Comparison of ENCODE assay signal across 17 mouse cellular contexts in the genomic region with DNA sequence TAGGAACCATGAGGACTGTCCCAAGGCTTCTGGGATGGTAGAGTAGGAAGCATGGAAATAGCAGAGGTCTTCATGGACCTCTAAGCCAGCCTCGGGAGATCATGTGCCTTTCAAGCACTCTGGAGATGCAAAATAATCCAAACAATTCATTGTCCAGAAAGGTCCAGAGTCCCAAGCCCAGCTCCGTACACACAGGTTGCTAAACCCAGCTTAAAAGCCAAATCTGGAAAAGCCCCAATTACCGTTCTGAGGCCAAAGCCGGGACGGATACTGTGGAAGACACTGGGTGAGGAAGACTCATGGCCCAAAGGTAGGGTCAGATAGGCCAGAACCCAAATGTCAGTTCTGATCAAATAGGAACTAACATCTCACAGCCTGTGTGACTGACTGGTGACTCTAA. TPM values are rescaled to one million over a fixed set of nuclear protein-coding genes. Genes with fewer than 3 reads are reported as not detected.
DNase-seq lines count a peak whose midpoint lies in the region; ATAC-seq lines count a peak whose summit lies in the region.
"Had no signal": no experiment of that assay in that cellular context is flagged by ENCODE, and none has a peak within 500 bp of the region (broad histone marks: within the 10 kb centered on the region; RNA-seq: fewer than 3 reads in every experiment).

No protein-coding gene starts in this region.

- no peak for DNase-seq in heart, embryonic 10.5 days (ENCODE audit: low spot score)
- no peak for DNase-seq in heart, postnatal 4 days
- peak; percentile 74 for DNase-seq in kidney, adult 9 months
- DNase-seq in kidney, postnatal 4 days, result no peak
- no peak for DNase-seq in forebrain, embryonic 14.5 days (ENCODE audit: low spot score)
- DNase-seq in left cerebral cortex, adult 9 months (ENCODE audit: low spot score in 2 of 2), result no peak
- DNase-seq in heart, adult 9 months (ENCODE audit: low spot score in 2 of 2), result no peak
- DNase-seq: adrenal gland, adult 8-10 months; cerebellum, adult 8-10 months; gastrocnemius, adult 2 months; heart, adult 18-20 months; liver, embryonic 13.5 days; lung, postnatal 14 days; thymus, postnatal 4 days had no signal

- H3K36me3 ChIP-seq in heart, embryonic 10.5 days, result no peaks in the 10 kb centered on the region
- H3K36me3 ChIP-seq in forebrain, embryonic 14.5 days (ENCODE audit: control insufficient read depth, insufficient read depth, low read length), result no peaks in the 10 kb centered on the region
- no peaks in the 10 kb centered on the region for H3K36me3 ChIP-seq in limb, embryonic 13.5 days
- H3K36me3 ChIP-seq: hindbrain, embryonic 15.5 days; liver, embryonic 13.5 days had no signal

- H3K4me1 ChIP-seq in heart, embryonic 10.5 days, result peaks cover 100% of the 10 kb centered on the region
- H3K4me1 ChIP-seq in forebrain, embryonic 14.5 days (ENCODE audit: control insufficient read depth, insufficient read depth, low read length), result peaks cover 52% of the 10 kb centered on the region
- H3K4me1 ChIP-seq in limb, embryonic 13.5 days, result peaks cover 80% of the 10 kb centered on the region

- peak overlapping the region; percentile 84 for H3K27ac ChIP-seq in heart, embryonic 10.5 days
- 0 out of 2 replicates have a peak overlapping the region, but pooled peaks have one; percentile 63 for H3K27ac ChIP-seq in forebrain, embryonic 14.5 days (ENCODE audit: low read depth, low read length)
- H3K27ac ChIP-seq in limb, embryonic 13.5 days, result peak overlapping the region; percentile 64; the same call in 1 of the 2 replicates
- H3K27ac ChIP-seq: gastrocnemius, adult 2 months; layer of hippocampus, adult 2 months; liver, embryonic 13.5 days had no signal

- no peaks in the 10 kb centered on the region for H3K9me3 ChIP-seq in heart, embryonic 10.5 days
- H3K9me3 ChIP-seq in forebrain, embryonic 14.5 days (replicated peaks; ENCODE audit: control insufficient read depth, low read length), result no peaks in the 10 kb centered on the region
- H3K9me3 ChIP-seq in limb, embryonic 13.5 days, result no peaks in the 10 kb centered on the region
- H3K9me3 ChIP-seq: hindbrain, embryonic 15.5 days; liver, embryonic 13.5 days had no signal

- H3K4me3 ChIP-seq in heart, embryonic 10.5 days, result no peak overlapping the region
- H3K4me3 ChIP-seq in forebrain, embryonic 14.5 days (ENCODE audit: low read depth, low read length), result no peak overlapping the region
- no peak overlapping the region for H3K4me3 ChIP-seq in limb, embryonic 13.5 days
- H3K4me3 ChIP-seq: gastrocnemius, adult 2 months; hindbrain, embryonic 15.5 days; layer of hippocampus, adult 2 months; liver, embryonic 13.5 days had no signal

- no peak overlapping the region for H3K9ac ChIP-seq in forebrain, embryonic 14.5 days (ENCODE audit: low read length)
- no peak overlapping the region for H3K9ac ChIP-seq in limb, embryonic 13.5 days
- H3K9ac ChIP-seq: hindbrain, embryonic 15.5 days; liver, embryonic 13.5 days had no signal

- no peaks in the 10 kb centered on the region for H3K27me3 ChIP-seq in heart, embryonic 10.5 days (ENCODE audit: insufficient read depth, poor library complexity, severe bottlenecking)
- no peaks in the 10 kb centered on the region for H3K27me3 ChIP-seq in forebrain, embryonic 14.5 days (replicated peaks; ENCODE audit: control insufficient read depth, insufficient read depth, low read length)
- H3K27me3 ChIP-seq in limb, embryonic 13.5 days, result no peaks in the 10 kb centered on the region; the same call in 1 of the 2 replicates
- H3K27me3 ChIP-seq: hindbrain, embryonic 15.5 days; liver, embryonic 13.5 days had no signal

- 77% methylated on average over 5 of the region's 5 CpGs for WGBS in heart, embryonic 10.5 days
- WGBS in forebrain, embryonic 14.5 days, result 83% methylated on average over 5 of the region's 5 CpGs
- WGBS in limb, embryonic 13.5 days, result 47% methylated on average over 5 of the region's 5 CpGs

- ATAC-seq in forebrain, embryonic 14.5 days, result no peak
- ATAC-seq in limb, embryonic 13.5 days (ENCODE audit: low FRiP score, low read depth), result no peak

- no peak overlapping the region for H3K4me2 ChIP-seq in forebrain, embryonic 14.5 days (ENCODE audit: low read length)
- no peak overlapping the region for H3K4me2 ChIP-seq in limb, embryonic 13.5 days (replicated peaks)
- H3K4me2 ChIP-seq: hindbrain, embryonic 15.5 days; liver, embryonic 13.5 days had no signal

RNA-seq across cellular contexts. Expression of gene Spsb4, which starts 36.8 kb away (rescaled TPM):
- 53.5 and 66.5 TPM in 2 replicates for polyA plus RNA-seq in heart, embryonic 10.5 days (2016; fragmentation: Nextera tagmentation; extraction: Ambion mirVana)
- 10 to 100 TPM; 30.4 to 34.6 TPM for total RNA-seq in heart, postnatal 4 days (2021)
- 18.3 and 20.8 TPM in 2 replicates for polyA plus RNA-seq in forebrain, embryonic 14.5 days (2014; fragmentation: Nextera tagmentation; extraction: Ambion mirVana)
- polyA plus RNA-seq in limb, embryonic 13.5 days (2015; fragmentation: Nextera tagmentation; extraction: Ambion mirVana), result 48.6 and 55.5 TPM in 2 replicates
